Mouse (Mus musculus) urinary bladder, adult 18-20 months (tissue): Measurements from ENCODE around the gene Als2cl.

Experiments
- DNase-seq, 2 experiments: peaks; one replicate each; pipeline ENCODE4 v3.0.0; 2022; ENCODE audit warnings: low spot score in 2 of 2, mixed read lengths in 2 of 2

Als2cl gene

GRCm38 (mm10) chr9:110879191-110879920, at the start of gene Als2cl:
Als2cl (plus strand) TSS chr9:110879870.
- DNase-seq: no peak

GRCm38 (mm10) chr9:110833021-110833420, 46.6 kb upstream of the Als2cl start:
- no peak for DNase-seq

- no peak for DNase-seq
These were observed 45.3 kb upstream of the Als2cl start, which contains the start of gene Prss45 for GRCm38 (mm10) chr9:110834411-110834810. Prss45 (plus strand) TSS chr9:110834588.

GRCm38 (mm10) chr9:110834961-110835360, 44.7 kb upstream of the Als2cl start:
- no peak for DNase-seq

- DNase-seq: no peak
These were observed 43.6 kb upstream of the Als2cl start for GRCm38 (mm10) chr9:110836112-110836511.

- no peak for DNase-seq
These were observed 38.8 kb upstream of the Als2cl start for GRCm38 (mm10) chr9:110840905-110841304.

GRCm38 (mm10) chr9:110841438-110841837, 38.2 kb upstream of the Als2cl start:
- DNase-seq: no peak

- DNase-seq: no peak
These were observed 35.5 kb upstream of the Als2cl start, which contains the start of gene Prss46 for GRCm38 (mm10) chr9:110844206-110844605. Prss46 (plus strand) TSS chr9:110844506.

GRCm38 (mm10) chr9:110849162-110849561, 30.5 kb upstream of the Als2cl start:
- DNase-seq: no peak

- no peak for DNase-seq
These were observed 23.8 kb upstream of the Als2cl start for GRCm38 (mm10) chr9:110855903-110856302.

GRCm38 (mm10) chr9:110856920-110857319, 22.8 kb upstream of the Als2cl start:
- no peak for DNase-seq

- no peak for DNase-seq
These were observed 21.7 kb upstream of the Als2cl start, which contains the start of gene Prss50 for GRCm38 (mm10) chr9:110857781-110858472. Prss50 (plus strand) TSS chr9:110857967.

- no peak for DNase-seq
These were observed 21.1 kb upstream of the Als2cl start for GRCm38 (mm10) chr9:110858523-110858922.

- no peak for DNase-seq
These were observed 20.6 kb upstream of the Als2cl start for GRCm38 (mm10) chr9:110858967-110859596.

GRCm38 (mm10) chr9:110871030-110871429, 8.6 kb upstream of the Als2cl start:
- DNase-seq: no peak

- no peak for DNase-seq
These were observed 5.7 kb upstream of the Als2cl start for GRCm38 (mm10) chr9:110873681-110874659.

- no peak for DNase-seq
These were observed 4.9 kb upstream of the Als2cl start for GRCm38 (mm10) chr9:110874660-110875191.

- DNase-seq: no peak
These were observed 4.4 kb upstream of the Als2cl start for GRCm38 (mm10) chr9:110875288-110875695.

- DNase-seq: no peak
These were observed 2.3 kb upstream of the Als2cl start for GRCm38 (mm10) chr9:110877353-110877752.

- DNase-seq: peak in 1 of 2 experiments; percentile 56
These were observed 1.8 kb upstream of the Als2cl start for GRCm38 (mm10) chr9:110877888-110878287.

- peak; percentile 74 to 78 for DNase-seq
These were observed 410 bp downstream of the Als2cl start, which contains the start of gene Tmie for GRCm38 (mm10) chr9:110879998-110880561. Tmie (minus strand) TSS chr9:110880113.
